Mouse (Mus musculus) testis, adult 2 months (tissue): ENCODE measurements around the gene E2f6. TPM values are rescaled to one million over a fixed set of nuclear protein-coding genes. Genes with fewer than 3 reads are reported as not detected.

ENCODE experiments used
- H3K27ac ChIP-seq: fragments of 200-500 bp; 2 replicates; pipeline ENCODE4 v1.5.1; 2012; ENCODE audit warnings: low read depth, low read length; ENCODE audit not compliant: control insufficient read depth, insufficient read depth
- H3K27me3 ChIP-seq: fragments of 200-500 bp; 2 replicates; pipeline ENCODE4 v1.6.1; 2012; ENCODE audit warnings: mild to moderate bottlenecking, low read length, moderate library complexity; ENCODE audit not compliant: control insufficient read depth, insufficient read depth
- H3K36me3 ChIP-seq: fragments of 200-500 bp; 2 replicates; pipeline ENCODE4 v1.6.1; 2012; ENCODE audit warnings: mild to moderate bottlenecking, low read length; ENCODE audit not compliant: control insufficient read depth, insufficient read depth
- H3K4me1 ChIP-seq: fragments of 200-500 bp; 2 replicates; pipeline ENCODE4 v1.6.1; 2012; ENCODE audit warnings: low read length; ENCODE audit not compliant: control insufficient read depth, insufficient read depth
- H3K4me3 ChIP-seq: fragments of 200-500 bp; 2 replicates; pipeline ENCODE4 v1.5.1; 2012; ENCODE audit warnings: low read depth, mild to moderate bottlenecking, low read length, moderate library complexity, mixed read lengths; ENCODE audit not compliant: control insufficient read depth
- CTCF ChIP-seq: fragments of 200-500 bp; IDR thresholded peaks from 2 replicates; pipeline ENCODE4 v1.5.1; 2012; ENCODE audit warnings: low read depth, mild to moderate bottlenecking, inconsistent platforms, low read length, moderate library complexity; ENCODE audit not compliant: control insufficient read depth, insufficient read depth, insufficient replicate concordance
- POLR2A ChIP-seq: fragments of 200-500 bp; IDR thresholded peaks from 2 replicates; pipeline ENCODE4 v1.6.1; 2012; ENCODE audit warnings: low read depth, mild to moderate bottlenecking, inconsistent platforms, low read length, moderate library complexity; ENCODE audit not compliant: control insufficient read depth
- polyA plus RNA-seq: library from polyadenylated mRNA; depleted of rRNA; stranded (reverse); fragments of >200 nt; gene quantifications from 2 replicates; pipeline ENCODE4 v1.2.3, GENCODE M21; 2012

E2f6 gene
- polyA plus RNA-seq, 1 experiment = 5.0 TPM

DNA sequence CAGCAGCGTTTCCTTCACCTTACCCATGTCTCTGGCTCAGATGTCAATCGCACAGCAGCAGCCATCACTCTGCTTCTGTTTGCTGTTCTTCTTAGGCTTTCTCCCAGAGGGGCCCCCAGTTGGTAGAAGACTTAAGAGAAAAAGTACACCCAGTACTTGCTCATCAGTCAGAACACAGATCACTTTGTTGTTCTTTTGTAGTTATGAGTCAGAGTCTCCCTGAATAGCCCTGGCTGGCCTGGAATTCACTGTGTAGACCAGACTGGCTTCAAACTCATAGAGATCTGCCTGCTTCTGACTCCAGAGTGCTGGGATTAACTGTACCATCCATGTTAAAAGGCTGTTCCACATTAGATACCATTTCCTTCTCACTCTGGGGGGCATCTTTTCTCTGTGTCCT is 22.2 kb upstream of the E2f6 start:
- Histone ChIP-seq H3K36me3 (no peaks in the 10 kb centered on the region), H3K27me3 (no peaks in the 10 kb centered on the region), H3K4me3 (no peak overlapping the region), H3K4me1 (peaks cover 4% of the 10 kb centered on the region; the same call in 1 of the 2 replicates), H3K27ac (no peak overlapping the region)
- TF ChIP-seq CTCF = no peak
- no peak for TF ChIP-seq POLR2A

DNA sequence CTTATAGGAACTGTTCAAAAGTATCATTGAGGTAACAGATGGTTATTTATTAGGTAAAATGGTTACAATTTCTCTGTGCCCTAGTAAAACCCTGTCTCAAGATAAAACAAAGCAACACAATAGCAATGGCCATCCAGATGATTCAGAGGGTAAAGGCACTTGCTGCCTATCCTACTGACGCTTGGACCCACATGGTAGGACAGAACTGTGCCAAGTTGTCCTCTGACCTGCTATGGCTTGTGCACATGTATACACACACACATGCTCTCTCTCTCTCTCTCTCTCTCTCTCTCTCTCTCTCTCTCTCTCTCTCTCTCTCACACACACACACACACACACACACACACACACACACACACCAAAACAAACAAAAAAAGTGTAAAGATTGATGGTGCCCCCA is 21.6 kb upstream of the E2f6 start:
- TF ChIP-seq CTCF (no peak), POLR2A (no peak)
- Histone ChIP-seq H3K4me3 (no peak overlapping the region), H3K4me1 (peaks cover 4% of the 10 kb centered on the region; the same call in 1 of the 2 replicates), H3K27me3 (no peaks in the 10 kb centered on the region), H3K36me3 (no peaks in the 10 kb centered on the region), H3K27ac (no peak overlapping the region)

DNA sequence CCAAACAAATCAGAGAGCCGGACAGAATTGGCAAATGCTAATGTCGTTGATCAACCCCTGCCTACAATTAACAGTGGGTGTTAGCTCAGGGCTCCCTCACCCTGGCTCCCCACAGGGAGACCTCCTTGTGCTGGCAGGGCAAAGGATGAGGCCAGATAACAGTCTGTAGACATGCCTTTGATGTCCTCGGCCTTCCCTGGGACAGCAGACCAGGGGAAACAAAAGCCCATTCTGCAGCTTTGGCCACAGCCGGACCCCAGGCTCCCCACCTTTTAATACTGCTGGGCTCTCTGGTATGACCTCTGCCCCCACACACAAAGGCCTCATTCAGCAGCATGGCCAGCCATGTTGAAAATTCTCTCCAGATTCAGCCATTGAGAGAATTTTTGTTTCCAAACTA is 21.0 kb upstream of the E2f6 start:
- no peaks in the 10 kb centered on the region for H3K36me3 ChIP-seq
- TF ChIP-seq CTCF (no peak), POLR2A (no peak)
- H3K27me3 ChIP-seq = no peaks in the 10 kb centered on the region
- H3K27ac ChIP-seq = no peak overlapping the region
- H3K4me1 ChIP-seq = peaks cover 4% of the 10 kb centered on the region; the same call in 1 of the 2 replicates
- H3K4me3 ChIP-seq = no peak overlapping the region

DNA sequence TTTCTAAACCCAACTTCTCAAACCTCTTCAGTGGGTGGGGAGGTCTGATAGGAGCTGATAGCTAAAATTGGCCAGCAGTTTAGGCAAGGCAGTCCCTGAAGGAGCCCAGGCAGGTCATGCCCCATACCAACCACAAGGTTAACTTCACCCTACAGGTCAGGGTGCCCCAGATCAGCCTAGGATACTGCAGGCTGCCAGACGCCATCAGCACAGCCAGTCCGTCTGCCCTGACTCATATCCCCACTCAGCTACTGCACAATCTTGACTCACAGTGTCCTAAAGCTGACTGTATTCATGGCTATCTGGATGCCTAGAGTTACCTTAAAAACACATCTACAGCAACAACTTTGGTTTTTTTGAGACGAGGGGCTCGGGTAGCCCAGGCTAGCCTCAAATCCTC is 20.3 kb upstream of the E2f6 start:
- no peaks in the 10 kb centered on the region for H3K27me3 ChIP-seq
- no peaks in the 10 kb centered on the region for H3K36me3 ChIP-seq
- 0 out of 2 replicates have a peak, but pooled peaks cover under 1% of the 10 kb centered on the region for H3K4me1 ChIP-seq
- H3K4me3 ChIP-seq = no peak overlapping the region
- TF ChIP-seq CTCF (no peak), POLR2A (no peak)
- H3K27ac ChIP-seq = no peak overlapping the region

DNA sequence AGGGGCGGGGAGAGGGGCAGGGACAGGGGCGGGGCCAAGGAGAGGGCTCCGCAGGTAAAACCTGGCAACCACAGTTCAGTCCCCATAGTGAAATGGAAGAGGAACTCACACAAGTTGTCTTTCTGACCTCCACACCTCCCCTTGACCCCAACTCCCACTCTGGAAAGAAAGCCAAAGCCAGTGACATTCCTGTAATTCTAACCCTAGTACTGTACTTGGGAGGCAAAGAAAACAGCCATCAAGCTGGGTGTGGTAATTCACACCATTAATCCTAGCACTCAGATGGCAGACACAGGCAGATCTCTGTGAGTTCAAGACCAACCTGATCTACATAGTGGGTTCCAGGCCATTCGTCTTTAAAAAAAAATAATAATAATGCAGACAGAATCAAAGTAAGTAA is 17.4 kb upstream of the E2f6 start:
- H3K4me1 ChIP-seq = no peaks in the 10 kb centered on the region
- H3K27ac ChIP-seq = no peak overlapping the region
- H3K27me3 ChIP-seq = no peaks in the 10 kb centered on the region
- H3K4me3 ChIP-seq = no peak overlapping the region
- no peak for TF ChIP-seq CTCF
- TF ChIP-seq POLR2A = no peak
- H3K36me3 ChIP-seq = no peaks in the 10 kb centered on the region

DNA sequence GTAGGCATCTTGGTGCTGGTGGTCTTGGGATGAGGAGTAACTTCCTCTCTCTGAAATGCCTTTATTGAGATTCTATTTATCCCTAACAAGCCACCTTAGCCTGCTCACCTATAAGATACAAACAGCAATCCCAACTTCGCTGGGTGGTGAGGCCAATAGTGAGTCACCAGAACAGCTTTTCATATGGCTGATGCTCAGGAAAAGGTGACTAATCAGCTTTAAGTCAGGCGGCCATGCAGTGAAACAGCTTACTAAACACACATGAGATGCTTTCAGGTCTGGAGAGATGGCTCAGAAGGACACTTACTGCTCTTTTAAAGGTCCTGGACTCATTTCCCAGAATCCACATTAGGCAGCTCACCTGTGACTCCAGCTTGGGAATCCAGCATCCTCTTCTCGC is 15.0 kb upstream of the E2f6 start:
- Histone ChIP-seq H3K36me3 (no peaks in the 10 kb centered on the region), H3K4me3 (no peak overlapping the region), H3K27ac (no peak overlapping the region), H3K27me3 (no peaks in the 10 kb centered on the region), H3K4me1 (peaks cover 2% of the 10 kb centered on the region; the same call in 1 of the 2 replicates)
- TF ChIP-seq POLR2A (no peak), CTCF (no peak)

DNA sequence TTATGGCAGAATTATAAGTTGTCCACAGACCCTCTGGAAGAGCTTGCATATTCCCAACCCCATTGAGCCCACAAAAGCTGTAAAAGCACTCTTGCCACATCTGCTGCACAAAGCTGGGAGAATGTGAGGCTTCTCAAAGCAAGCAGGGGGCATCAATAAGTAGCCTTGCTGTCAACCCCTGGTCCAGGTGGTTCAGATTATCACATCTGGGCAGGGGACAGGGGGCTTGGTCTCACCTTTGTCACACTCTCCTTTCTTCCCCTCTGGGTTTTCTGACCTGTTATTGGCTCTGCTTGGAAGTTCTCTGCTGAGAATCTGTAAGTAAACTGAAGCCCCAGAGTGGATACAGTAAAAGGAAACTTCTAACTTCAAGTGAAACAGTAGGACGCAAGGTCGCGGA is 11.9 kb upstream of the E2f6 start:
- no peaks in the 10 kb centered on the region for H3K36me3 ChIP-seq
- H3K4me1 ChIP-seq = peaks cover 2% of the 10 kb centered on the region; the same call in 1 of the 2 replicates
- TF ChIP-seq CTCF (no peak), POLR2A (no peak)
- no peaks in the 10 kb centered on the region for H3K27me3 ChIP-seq
- H3K27ac ChIP-seq = no peak overlapping the region
- no peak overlapping the region for H3K4me3 ChIP-seq

DNA sequence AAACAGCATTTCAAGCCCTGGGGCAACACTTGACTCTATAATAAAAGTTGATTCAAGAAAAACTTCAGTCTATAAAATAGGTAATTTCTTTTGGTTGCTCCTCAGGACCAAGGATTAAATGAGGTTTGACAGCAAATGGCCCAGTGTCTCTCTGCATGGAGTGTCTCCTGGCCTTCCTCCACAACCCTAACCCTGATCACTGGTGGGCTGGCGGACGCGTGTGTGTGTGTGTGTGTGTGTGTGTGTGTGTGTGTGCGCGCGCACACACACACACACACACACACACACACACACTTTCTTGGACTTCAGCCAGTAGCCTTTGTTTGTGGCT is 10.9 kb upstream of the E2f6 start:
- Histone ChIP-seq H3K27me3 (no peaks in the 10 kb centered on the region), H3K27ac (no peak overlapping the region), H3K4me3 (no peak overlapping the region), H3K4me1 (peaks cover 2% of the 10 kb centered on the region; the same call in 1 of the 2 replicates), H3K36me3 (no peaks in the 10 kb centered on the region)
- TF ChIP-seq CTCF (no peak), POLR2A (no peak)
